Mouse (Mus musculus) CD4-positive, CD25-positive, alpha-beta regulatory T cell, adult 2 months (primary cell): Measurements from ENCODE around the gene Thada.

Experiments
- DNase-seq: peaks from one replicate; pipeline ENCODE4 v3.0.0-alpha.2; 2012; ENCODE audit warnings: low read depth, low spot score

Gene Thada

GRCm38 (mm10) chr17:84372411-84373045 is 93.5 kb downstream of the Thada start:
- no peak for DNase-seq

GRCm38 (mm10) chr17:84370385-84370784 is 95.6 kb downstream of the Thada start:
- DNase-seq: no peak

GRCm38 (mm10) chr17:84369769-84370168 is 96.2 kb downstream of the Thada start:
- DNase-seq: no peak

- no peak for DNase-seq
Measured at GRCm38 (mm10) chr17:84368213-84369014, 97.6 kb downstream of the Thada start.

GRCm38 (mm10) chr17:84367663-84368062 is 98.3 kb downstream of the Thada start:
- DNase-seq: no peak

GRCm38 (mm10) chr17:84365791-84366301 is 100.2 kb downstream of the Thada start:
- no peak for DNase-seq

- no peak for DNase-seq
Measured at GRCm38 (mm10) chr17:84365006-84365716, 100.8 kb downstream of the Thada start.

GRCm38 (mm10) chr17:84363444-84363843 is 102.6 kb downstream of the Thada start:
- no peak for DNase-seq

GRCm38 (mm10) chr17:84362581-84363286 is 103.3 kb downstream of the Thada start:
- no peak for DNase-seq

- no peak for DNase-seq
Measured at GRCm38 (mm10) chr17:84361006-84361405, 105.0 kb downstream of the Thada start.

GRCm38 (mm10) chr17:84359810-84360209 is 106.2 kb downstream of the Thada start:
- DNase-seq: no peak

- DNase-seq: no peak
Measured at GRCm38 (mm10) chr17:84358951-84359644, 106.9 kb downstream of the Thada start.

- no peak for DNase-seq
Measured at GRCm38 (mm10) chr17:84357776-84358175, 108.2 kb downstream of the Thada start.

GRCm38 (mm10) chr17:84356056-84356887 is 109.7 kb downstream of the Thada start:
- DNase-seq: no peak

GRCm38 (mm10) chr17:84355006-84355405 is 111.0 kb downstream of the Thada start:
- DNase-seq: no peak

GRCm38 (mm10) chr17:84353902-84354311 is 112.1 kb downstream of the Thada start:
- no peak for DNase-seq

GRCm38 (mm10) chr17:84353224-84353901 is 112.6 kb downstream of the Thada start:
- no peak for DNase-seq

- DNase-seq: no peak
Measured at GRCm38 (mm10) chr17:84352790-84353154, 113.2 kb downstream of the Thada start.
